Comparison of ENCODE assay signal across 8 mouse cellular contexts in genomic region chr3:129680258-129680657, GRCm38 (mm10).
DNase-seq lines count a peak whose midpoint lies in the region.

No protein-coding gene starts in this region.

- DNase-seq in embryo, embryonic 10 days (ENCODE audit: low spot score) = peak; percentile 25
- no peak for DNase-seq in embryo, embryonic 10.5 days (ENCODE audit: low spot score)
- peak; percentile 24 for DNase-seq in left cerebral cortex, adult 11 months (ENCODE audit: low spot score)
- no peak for DNase-seq in left cerebral cortex, postnatal 4 days
- DNase-seq in fat pad, adult 2 months (ENCODE audit: extremely low read depth, low read depth, low spot score) = peak; percentile 94
- DNase-seq in layer of hippocampus, adult 9-10 months (ENCODE audit: low spot score) = peak; percentile 17
- DNase-seq in thymus, postnatal 0 days (ENCODE audit: low spot score) = no peak
- no peak for DNase-seq in cerebellum, adult 9-10 months

- intact Hi-C loops in left cerebral cortex, postnatal 4 days (cut with DNase I) = no loop called here

Comparison
In these comparisons a context has a peak if more than half of its experiments do, and no peak if none do; other contexts are left out.
1. DNase-seq: peak in embryo, embryonic 10 days (single experiment), left cerebral cortex, adult 11 months (single experiment), fat pad, adult 2 months (single experiment) and layer of hippocampus, adult 9-10 months (single experiment); none in embryo, embryonic 10.5 days (single experiment), left cerebral cortex, postnatal 4 days (single experiment), thymus, postnatal 0 days (single experiment) and cerebellum, adult 9-10 months (single experiment).